Mouse (Mus musculus) neural tube, embryonic 15.5 days (tissue): ENCODE data around the gene Hexim1. TPM values are rescaled to one million over a fixed set of nuclear protein-coding genes. Genes with fewer than 3 reads are reported as not detected.

Experiments used
- ATAC-seq: fragments of 200-750 bp; cut with Nextera tagmentation; 2 replicates; pipeline ENCODE4 v1.8.0; 2017; ENCODE audit warnings: mild to moderate bottlenecking, moderate TSS enrichment, moderate library complexity; ENCODE audit not compliant: low FRiP score
- H3K27ac ChIP-seq: fragments of 300-500 bp; sonication (generic); replicated peaks from 2 replicates; pipeline ENCODE4 v1.5.1; 2015; ENCODE audit warnings: mild to moderate bottlenecking, inconsistent platforms
- H3K27me3 ChIP-seq: fragments of 300-500 bp; sonication (generic); replicated peaks from 2 replicates; pipeline ENCODE4 v1.6.1; 2015; ENCODE audit warnings: inconsistent platforms
- H3K36me3 ChIP-seq: fragments of 300-500 bp; sonication (generic); 2 replicates; pipeline ENCODE4 v1.6.1; 2015; ENCODE audit warnings: inconsistent platforms
- H3K4me1 ChIP-seq: fragments of 300-500 bp; sonication (generic); 2 replicates; pipeline ENCODE4 v1.6.1; 2015; ENCODE audit warnings: inconsistent platforms
- H3K4me2 ChIP-seq: fragments of 300-500 bp; sonication (generic); 2 replicates; pipeline ENCODE4 v1.6.1; 2015; ENCODE audit warnings: inconsistent platforms, mild to moderate bottlenecking, moderate library complexity
- H3K4me3 ChIP-seq: fragments of 300-500 bp; sonication (generic); replicated peaks from 2 replicates; pipeline ENCODE4 v1.5.1; 2015; ENCODE audit warnings: mild to moderate bottlenecking, inconsistent platforms
- H3K9ac ChIP-seq: fragments of 300-500 bp; sonication (generic); replicated peaks from 2 replicates; pipeline ENCODE4 v1.6.1; 2015; ENCODE audit warnings: mild to moderate bottlenecking, inconsistent platforms
- H3K9me3 ChIP-seq: fragments of 300-500 bp; sonication (generic); replicated peaks from 2 replicates; pipeline ENCODE4 v1.6.1; 2016; ENCODE audit warnings: inconsistent platforms
- WGBS: fragments of 180-500 bp; shearing (Covaris S2); methylation state at CpG from one replicate; pipeline ENCODE4 v1.1.7; 2015; ENCODE audit warnings: mixed read lengths; 5-methylcytosine and 5-hydroxymethylcytosine counted together
- polyA plus RNA-seq: library from polyadenylated mRNA; unstranded; fragments of >200 nt; fragmentation: Nextera tagmentation; extraction: Ambion mirVana; gene quantifications from 2 replicates; pipeline ENCODE4 v1.2.1, GENCODE M21; 2015

Gene Hexim1
- polyA plus RNA-seq, 1 experiment from 2014 or later, result 4.3 TPM

GRCm38 (mm10) chr11:103142441-103143182 is 26.6 kb downstream of the Hexim1 start:
- 28% methylated on average over 7 of the region's 8 CpGs for WGBS

GRCm38 (mm10) chr11:103144309-103145285 is 28.6 kb downstream of the Hexim1 start:
- Histone ChIP-seq H3K4me1 (peaks cover 32% of the 10 kb centered on the region), H3K4me3 (no peak overlapping the region), H3K9ac (no peak overlapping the region), H3K36me3 (peaks cover 3% of the 10 kb centered on the region; the same call in 1 of the 2 replicates), H3K9me3 (no peaks in the 10 kb centered on the region), H3K27me3 (no peaks in the 10 kb centered on the region), H3K27ac (no peak overlapping the region; the same call in 1 of the 2 replicates), H3K4me2 (no peak overlapping the region)
- WGBS, result 42% methylated on average over 12 of the region's 12 CpGs
- ATAC-seq, result no peak

More at GRCm38 (mm10) chr11:103142441-103143182, 26.6 kb downstream of the Hexim1 start:
- H3K9me3 ChIP-seq, result no peaks in the 10 kb centered on the region
- H3K9ac ChIP-seq, result peak overlapping the region; percentile 51
- peaks cover 32% of the 10 kb centered on the region for H3K4me1 ChIP-seq
- peak overlapping the region; percentile 35 for H3K4me3 ChIP-seq
- ATAC-seq, result peak; percentile 94
- peak overlapping the region; percentile 94 for H3K27ac ChIP-seq
- peak overlapping the region; percentile 60 for H3K4me2 ChIP-seq
- H3K27me3 ChIP-seq, result no peaks in the 10 kb centered on the region
- peaks cover 18% of the 10 kb centered on the region for H3K36me3 ChIP-seq

- H3K4me1 ChIP-seq, result peaks cover 25% of the 10 kb centered on the region
- H3K27me3 ChIP-seq, result no peaks in the 10 kb centered on the region
- H3K4me3 ChIP-seq, result no peak overlapping the region
- no peaks in the 10 kb centered on the region for H3K36me3 ChIP-seq
- no peaks in the 10 kb centered on the region for H3K9me3 ChIP-seq
- H3K9ac ChIP-seq, result no peak overlapping the region
- no peak for ATAC-seq
- 88% methylated on average over 4 of the region's 4 CpGs for WGBS
- no peak overlapping the region for H3K27ac ChIP-seq
- H3K4me2 ChIP-seq, result no peak overlapping the region
Observed at GRCm38 (mm10) chr11:103146386-103146785, 30.4 kb downstream of the Hexim1 start.

DNA sequence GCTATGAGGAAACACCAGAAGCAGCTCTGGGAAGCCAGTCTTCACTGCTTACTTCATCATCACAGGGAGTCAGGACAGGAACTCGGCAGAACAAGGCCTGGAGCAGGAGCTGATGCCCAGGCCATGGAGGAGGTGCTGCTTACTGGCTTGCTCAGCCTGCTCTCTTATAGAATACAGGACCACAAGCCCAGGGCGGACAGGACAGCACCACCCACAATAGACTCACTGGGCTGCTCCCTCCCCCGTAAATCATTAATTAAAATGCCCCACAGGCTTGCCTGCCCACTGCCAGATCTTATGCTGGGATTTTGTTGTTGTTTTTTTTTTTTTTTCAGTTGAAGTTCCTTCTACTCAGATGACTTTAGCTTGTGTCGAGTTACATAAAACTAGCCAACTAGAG is 31.7 kb downstream of the Hexim1 start:
- Histone ChIP-seq H3K36me3 (no peaks in the 10 kb centered on the region), H3K27me3 (no peaks in the 10 kb centered on the region), H3K4me3 (no peak overlapping the region), H3K27ac (no peak overlapping the region), H3K4me2 (no peak overlapping the region), H3K4me1 (peaks cover 12% of the 10 kb centered on the region), H3K9me3 (no peaks in the 10 kb centered on the region), H3K9ac (no peak overlapping the region)
- WGBS, result 70% methylated on average over 4 of the region's 4 CpGs
- ATAC-seq, result no peak

GRCm38 (mm10) chr11:103149771-103150170 is 33.7 kb downstream of the Hexim1 start:
- Histone ChIP-seq H3K27ac (no peak overlapping the region), H3K4me3 (no peak overlapping the region), H3K9me3 (no peaks in the 10 kb centered on the region), H3K4me1 (0 out of 2 replicates have a peak, but pooled peaks cover 6% of the 10 kb centered on the region), H3K9ac (no peak overlapping the region), H3K27me3 (no peaks in the 10 kb centered on the region), H3K4me2 (no peak overlapping the region), H3K36me3 (no peaks in the 10 kb centered on the region)
- 97% methylated on average over 4 of the region's 4 CpGs for WGBS
- ATAC-seq, result no peak

DNA sequence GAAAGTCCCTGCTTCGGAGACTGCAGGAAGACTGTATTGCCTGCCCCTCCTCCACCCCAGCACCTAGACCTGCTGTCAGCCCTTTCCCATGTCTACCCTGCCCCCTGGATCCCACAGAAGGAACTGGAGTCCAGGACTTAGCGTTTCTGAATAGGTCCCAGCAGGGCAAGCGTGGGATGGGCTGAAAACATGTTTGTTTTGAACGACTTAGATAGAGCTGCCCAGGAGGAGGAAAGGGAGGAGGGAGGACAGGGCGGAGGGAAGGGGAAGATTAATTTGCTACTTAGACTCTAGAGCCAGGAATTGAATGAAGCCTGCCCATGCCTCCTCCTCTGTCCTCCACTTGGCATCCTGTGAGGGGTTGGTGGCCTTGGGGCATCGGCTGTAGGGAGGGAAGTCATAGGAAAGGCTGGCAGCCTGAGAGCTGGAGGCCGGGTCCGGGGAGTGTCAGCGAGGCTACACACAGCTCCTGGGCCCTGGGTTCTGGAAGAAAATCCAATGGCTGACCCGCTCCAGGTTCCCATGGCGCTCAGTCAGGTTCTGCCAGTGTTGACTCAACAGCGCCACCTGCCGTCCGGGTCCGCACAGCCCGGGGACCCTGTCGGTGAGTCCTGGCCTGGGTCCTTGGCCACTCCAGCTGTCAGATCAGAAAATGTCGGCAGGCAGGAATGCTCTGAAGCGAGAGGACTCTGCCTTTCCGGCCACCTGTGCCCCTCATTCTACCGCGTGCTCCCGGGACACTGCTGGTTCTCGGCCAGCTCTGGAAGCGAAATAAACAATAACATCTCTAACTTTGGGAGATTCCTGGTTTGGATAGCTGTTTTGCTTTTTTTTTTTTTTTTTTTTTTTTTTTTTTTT is 42.8 kb downstream of the Hexim1 start:
- Histone ChIP-seq H3K27me3 (no peaks in the 10 kb centered on the region), H3K4me3 (peak overlapping the region; percentile 27), H3K9me3 (no peaks in the 10 kb centered on the region), H3K4me2 (peak overlapping the region; percentile 56), H3K4me1 (peaks cover 11% of the 10 kb centered on the region), H3K9ac (no peak overlapping the region; the same call in 1 of the 2 replicates), H3K36me3 (no peaks in the 10 kb centered on the region), H3K27ac (peak overlapping the region; percentile 69)
- peak; percentile 91 for ATAC-seq
- WGBS, result 3% methylated on average over 25 of the region's 25 CpGs

- ATAC-seq, result no peak
- peaks cover 11% of the 10 kb centered on the region for H3K4me1 ChIP-seq
- H3K4me3 ChIP-seq, result no peak overlapping the region
- H3K27ac ChIP-seq, result no peak overlapping the region
- no peaks in the 10 kb centered on the region for H3K9me3 ChIP-seq
- 88% methylated on average over 11 of the region's 11 CpGs for WGBS
- H3K27me3 ChIP-seq, result no peaks in the 10 kb centered on the region
- H3K9ac ChIP-seq, result no peak overlapping the region
- H3K36me3 ChIP-seq, result no peaks in the 10 kb centered on the region
- no peak overlapping the region for H3K4me2 ChIP-seq
Observed at GRCm38 (mm10) chr11:103160738-103161137, 44.7 kb downstream of the Hexim1 start.

DNA sequence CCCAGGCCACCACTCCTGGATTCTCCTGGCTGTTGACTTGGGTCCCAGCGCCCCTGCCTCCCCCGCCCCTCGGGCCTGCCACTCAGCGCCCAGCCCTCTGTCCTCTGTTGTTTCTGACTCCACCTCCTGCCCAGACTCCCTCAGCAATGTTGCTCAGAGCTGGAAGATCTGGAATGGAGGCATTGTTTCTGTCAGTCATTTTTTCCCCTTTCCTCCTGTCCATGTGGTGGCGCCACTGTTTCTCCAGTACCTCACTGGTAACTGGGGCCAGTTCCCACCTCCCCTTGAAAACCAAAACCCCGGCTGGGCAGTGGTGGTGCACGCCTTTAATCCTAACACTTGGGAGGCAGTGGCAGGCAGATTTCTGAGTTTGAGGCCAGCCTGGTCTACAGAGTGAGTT is 45.4 kb downstream of the Hexim1 start:
- no peak for ATAC-seq
- Histone ChIP-seq H3K4me3 (no peak overlapping the region), H3K27ac (no peak overlapping the region), H3K9me3 (no peaks in the 10 kb centered on the region), H3K4me2 (no peak overlapping the region), H3K4me1 (peaks cover 11% of the 10 kb centered on the region), H3K36me3 (no peaks in the 10 kb centered on the region), H3K27me3 (no peaks in the 10 kb centered on the region), H3K9ac (no peak overlapping the region)
- WGBS, result 74% methylated on average over 6 of the region's 7 CpGs

- Histone ChIP-seq H3K9ac (no peak overlapping the region), H3K9me3 (no peaks in the 10 kb centered on the region), H3K4me1 (peaks cover 11% of the 10 kb centered on the region), H3K4me3 (no peak overlapping the region), H3K27ac (no peak overlapping the region), H3K27me3 (no peaks in the 10 kb centered on the region), H3K36me3 (no peaks in the 10 kb centered on the region), H3K4me2 (no peak overlapping the region)
- WGBS, result 91% methylated on average over 5 of the region's 5 CpGs
- no peak for ATAC-seq
Observed at GRCm38 (mm10) chr11:103162132-103162531, 46.1 kb downstream of the Hexim1 start.

GRCm38 (mm10) chr11:103164391-103164790 is 48.4 kb downstream of the Hexim1 start:
- Histone ChIP-seq H3K36me3 (no peaks in the 10 kb centered on the region), H3K4me2 (no peak overlapping the region), H3K9me3 (no peaks in the 10 kb centered on the region), H3K27me3 (peaks cover 6% of the 10 kb centered on the region; the same call in 1 of the 2 replicates), H3K9ac (no peak overlapping the region), H3K27ac (no peak overlapping the region), H3K4me3 (no peak overlapping the region), H3K4me1 (peaks cover 7% of the 10 kb centered on the region)
- WGBS, result 33% methylated on average over 10 of the region's 10 CpGs
- ATAC-seq, result no peak
